Mouse (Mus musculus) granulocyte monocyte progenitor cell, adult 5-6 weeks (primary cell): ENCODE data around the gene Ccdc97. TPM values are rescaled to one million over a fixed set of nuclear protein-coding genes. Genes with fewer than 3 reads are reported as not detected.

Experiments used
- ATAC-seq: replicated peaks from 2 replicates; pipeline ENCODE4 v1.8.0; 2016; ENCODE audit warnings: mild to moderate bottlenecking, moderate TSS enrichment, inconsistent platforms; ENCODE audit not compliant: poor library complexity, severe bottlenecking
- total RNA-seq, 2 experiments: library from RNA; stranded (forward) in 1 of 2; stranded (reverse) in 1 of 2; fragments of 200-712, 200-1000 nt in 1 of 2; fragments of >200 nt in 1 of 2; fragmentation: Nextera tagmentation in 1 of 2; gene quantifications; 2 replicates each; pipeline ENCODE4 v1.2.3; 2014 to 2017

The Ccdc97 gene
- total RNA-seq, 2 experiments from 2014 or later = 8.9 to 51.7 TPM

- ATAC-seq = no peak
Measured at GRCm38 (mm10) chr7:25694104-25694503, 24.8 kb downstream of the Ccdc97 start.

- no peak for ATAC-seq
Measured at GRCm38 (mm10) chr7:25690051-25690450, 28.8 kb downstream of the Ccdc97 start.

GRCm38 (mm10) chr7:25689603-25690021 is 29.3 kb downstream of the Ccdc97 start:
- ATAC-seq = peak; percentile 0; the same call in 1 of the 2 replicates

GRCm38 (mm10) chr7:25688810-25689586 is 29.9 kb downstream of the Ccdc97 start:
- ATAC-seq = peak; percentile 70

- peak; percentile 8 for ATAC-seq
Measured at GRCm38 (mm10) chr7:25687811-25688401, 31.0 kb downstream of the Ccdc97 start.

GRCm38 (mm10) chr7:25686680-25687531 is 32.0 kb downstream of the Ccdc97 start, which contains the start of gene Tgfb1:
Gene Tgfb1, plus strand, starts transcription at chr7:25687002.
- ATAC-seq = peak; percentile 33

- ATAC-seq = no peak
Measured at GRCm38 (mm10) chr7:25685926-25686470, 32.9 kb downstream of the Ccdc97 start.

- no peak for ATAC-seq
Measured at GRCm38 (mm10) chr7:25684659-25685058, 34.2 kb downstream of the Ccdc97 start.

GRCm38 (mm10) chr7:25683474-25684180 is 35.3 kb downstream of the Ccdc97 start:
- ATAC-seq = peak; percentile 35

- no peak for ATAC-seq
Measured at GRCm38 (mm10) chr7:25681341-25682231, 37.3 kb downstream of the Ccdc97 start.

- ATAC-seq = peak; percentile 64
Measured at GRCm38 (mm10) chr7:25680514-25681258, 38.2 kb downstream of the Ccdc97 start, which contains the start of gene B9d2. Gene B9d2, plus strand, starts transcription at chr7:25680780.

GRCm38 (mm10) chr7:25679971-25680370 is 38.9 kb downstream of the Ccdc97 start:
- peak; percentile 31 for ATAC-seq

GRCm38 (mm10) chr7:25677013-25677412 is 41.9 kb downstream of the Ccdc97 start:
- ATAC-seq = no peak

GRCm38 (mm10) chr7:25676085-25676781 is 42.7 kb downstream of the Ccdc97 start:
- no peak for ATAC-seq

- ATAC-seq = no peak
Measured at GRCm38 (mm10) chr7:25675405-25675804, 43.5 kb downstream of the Ccdc97 start.

GRCm38 (mm10) chr7:25674719-25675300 is 44.1 kb downstream of the Ccdc97 start, which contains the start of gene Tmem91:
Gene Tmem91, minus strand, starts transcription at chr7:25675166.
- ATAC-seq = peak; percentile 22

GRCm38 (mm10) chr7:25674297-25674696 is 44.6 kb downstream of the Ccdc97 start:
- peak; percentile 21 for ATAC-seq
